In the genomic region with DNA sequence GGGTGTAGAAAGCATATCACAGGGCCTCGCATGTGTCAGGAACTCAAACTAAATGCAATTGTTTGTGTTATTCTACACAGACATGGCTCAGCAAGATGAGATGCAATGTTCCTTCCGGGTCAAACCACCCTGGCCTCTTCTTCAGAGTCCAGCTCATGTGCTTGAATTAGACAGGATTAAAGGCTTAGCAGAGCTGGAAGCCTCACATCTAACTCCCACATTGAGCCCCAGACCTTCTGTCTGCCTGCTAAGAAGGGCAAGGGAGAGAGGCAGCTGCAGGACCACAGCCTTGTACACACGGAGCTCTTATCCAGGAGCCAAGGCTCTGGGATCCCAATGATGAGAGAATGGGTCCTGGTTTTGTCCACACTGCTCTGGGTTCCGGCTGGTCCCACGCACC, we compare ENCODE assay signal across 28 mouse cellular contexts. TPM values are rescaled to one million over a fixed set of nuclear protein-coding genes. Genes with fewer than 3 reads are reported as not detected.
DNase-seq lines count a peak whose midpoint lies in the region; ATAC-seq and TF ChIP-seq lines count a peak whose summit lies in the region.
"Had no signal": no experiment of that assay in that cellular context is flagged by ENCODE, and none has a peak within 500 bp of the region (broad histone marks: within the 10 kb centered on the region; RNA-seq: fewer than 3 reads in every experiment).

A gene (plus strand): TSS at position 243 of the 400 bp plus-strand sequence.

- H3K36me3 ChIP-seq in midbrain, embryonic 10.5 days: no peaks in the 10 kb centered on the region
- no peaks in the 10 kb centered on the region for H3K36me3 ChIP-seq in midbrain, postnatal 0 days (ENCODE audit: insufficient read depth, low read length)
- no peaks in the 10 kb centered on the region for H3K36me3 ChIP-seq in intestine, postnatal 0 days (ENCODE audit: control insufficient read depth, insufficient read depth)
- no peaks in the 10 kb centered on the region for H3K36me3 ChIP-seq in forebrain, embryonic 10.5 days (replicated peaks)
- H3K36me3 ChIP-seq: embryonic facial prominence, embryonic 10.5 days; embryonic facial prominence, embryonic 12.5 days; forebrain, embryonic 12.5 days; G1E had no signal

- 77% methylated on average over 5 of the region's 5 CpGs for WGBS in midbrain, embryonic 10.5 days
- 67% methylated on average over 5 of the region's 5 CpGs for WGBS in midbrain, postnatal 0 days
- WGBS in intestine, postnatal 0 days: 81% methylated on average over 5 of the region's 5 CpGs
- 87% methylated on average over 5 of the region's 5 CpGs for WGBS in forebrain, embryonic 10.5 days

- peak within 1 kb of the TSS; percentile 49 for H3K27ac ChIP-seq in midbrain, embryonic 10.5 days (replicated peaks)
- H3K27ac ChIP-seq in midbrain, postnatal 0 days (ENCODE audit: low read depth, low read length): no peak within 1 kb of the TSS
- no peak within 1 kb of the TSS for H3K27ac ChIP-seq in intestine, postnatal 0 days (ENCODE audit: low read depth, low read length)
- H3K27ac ChIP-seq in forebrain, embryonic 10.5 days: no peak within 1 kb of the TSS
- H3K27ac ChIP-seq: embryonic facial prominence, embryonic 10.5 days; embryonic facial prominence, embryonic 12.5 days; forebrain, embryonic 12.5 days had no signal

- DNase-seq in midbrain, embryonic 10.5 days (ENCODE audit: low spot score): no peak
- no peak for DNase-seq in midbrain, postnatal 0 days (ENCODE audit: low spot score)
- peak; percentile 87 for DNase-seq in retina, postnatal 1 day
- peak; percentile 18 for DNase-seq in yolk sac, embryonic 10.5 days (ENCODE audit: low spot score)
- no peak for DNase-seq in forebrain, embryonic 10.5 days (ENCODE audit: extremely low spot score, low spot score)
- DNase-seq: adrenal gland, adult 8-10 months; adrenal gland, postnatal 14 days; adrenal gland, postnatal 36 days; B cell, adult 2 months; cerebellum, adult 11-12 months; cerebellum, adult 2 months; cerebellum, adult 9-10 months; cerebellum, postnatal 10 days; cerebellum, postnatal 25 days had no signal

- ATAC-seq in midbrain, postnatal 0 days (ENCODE audit: low FRiP score): no peak
- no peak for ATAC-seq in intestine, postnatal 0 days
- ATAC-seq: activated CD4-positive, CD25-positive, alpha-beta regulatory T cell, adult 4 months; CD4-positive, CD25-positive, alpha-beta regulatory T cell, adult 4 months; forebrain, embryonic 14.5 days; forebrain, embryonic 16.5 days; Patski had no signal

- no peak within 1 kb of the TSS for H3K9ac ChIP-seq in midbrain, postnatal 0 days (replicated peaks; ENCODE audit: low read length, poor library complexity, severe bottlenecking)
- H3K9ac ChIP-seq in intestine, postnatal 0 days (ENCODE audit: low read depth, low read length): no peak within 1 kb of the TSS
- H3K9ac ChIP-seq: embryonic facial prominence, embryonic 12.5 days; forebrain, embryonic 12.5 days had no signal

- H3K4me1 ChIP-seq in midbrain, embryonic 10.5 days: peaks cover 8% of the 10 kb centered on the region
- no peaks in the 10 kb centered on the region for H3K4me1 ChIP-seq in midbrain, postnatal 0 days (ENCODE audit: insufficient read depth, low read length)
- no peaks in the 10 kb centered on the region for H3K4me1 ChIP-seq in intestine, postnatal 0 days (replicated peaks; ENCODE audit: control insufficient read depth, insufficient read depth, low read length)
- peaks cover 3% of the 10 kb centered on the region; the same call in 1 of the 2 replicates for H3K4me1 ChIP-seq in forebrain, embryonic 10.5 days
- H3K4me1 ChIP-seq: embryonic facial prominence, embryonic 12.5 days; forebrain, embryonic 12.5 days had no signal

- TF ChIP-seq CTCF in midbrain, postnatal 0 days (IDR thresholded peaks at IDR 0.05): no peak
- TF ChIP-seq CTCF in intestine, postnatal 0 days (IDR thresholded peaks at IDR 0.05; ENCODE audit: low read depth): no peak

- no peak within 1 kb of the TSS for H3K4me2 ChIP-seq in midbrain, postnatal 0 days (ENCODE audit: low read depth, low read length, poor library complexity, severe bottlenecking)
- H3K4me2 ChIP-seq in intestine, postnatal 0 days (replicated peaks; ENCODE audit: low read depth): no peak within 1 kb of the TSS
- H3K4me2 ChIP-seq: embryonic facial prominence, embryonic 12.5 days; forebrain, embryonic 12.5 days had no signal

- no peak within 1 kb of the TSS for H3K4me3 ChIP-seq in midbrain, embryonic 10.5 days
- H3K4me3 ChIP-seq in midbrain, postnatal 0 days (ENCODE audit: low read depth, low read length): no peak within 1 kb of the TSS
- H3K4me3 ChIP-seq in intestine, postnatal 0 days (ENCODE audit: low read depth, low read length): no peak within 1 kb of the TSS
- H3K4me3 ChIP-seq in forebrain, embryonic 10.5 days: no peak within 1 kb of the TSS
- H3K4me3 ChIP-seq: embryonic facial prominence, embryonic 10.5 days; embryonic facial prominence, embryonic 12.5 days; forebrain, embryonic 12.5 days had no signal

- H3K27me3 ChIP-seq in midbrain, embryonic 10.5 days (ENCODE audit: low read depth, poor library complexity, severe bottlenecking): peaks cover 5% of the 10 kb centered on the region; the same call in 1 of the 2 replicates
- no peaks in the 10 kb centered on the region for H3K27me3 ChIP-seq in midbrain, postnatal 0 days (ENCODE audit: insufficient read depth, low read length)
- no peaks in the 10 kb centered on the region for H3K27me3 ChIP-seq in intestine, postnatal 0 days (replicated peaks; ENCODE audit: control insufficient read depth, insufficient read depth, low read length)
- H3K27me3 ChIP-seq in forebrain, embryonic 10.5 days (ENCODE audit: poor library complexity, severe bottlenecking): peaks cover 21% of the 10 kb centered on the region
- H3K27me3 ChIP-seq: CH12.LX; forebrain, embryonic 12.5 days had no signal

- H3K9me3 ChIP-seq in midbrain, embryonic 10.5 days (replicated peaks): no peaks in the 10 kb centered on the region
- H3K9me3 ChIP-seq in midbrain, postnatal 0 days (ENCODE audit: low read length): no peaks in the 10 kb centered on the region
- no peaks in the 10 kb centered on the region for H3K9me3 ChIP-seq in intestine, postnatal 0 days (ENCODE audit: control insufficient read depth)
- H3K9me3 ChIP-seq in forebrain, embryonic 10.5 days: no peaks in the 10 kb centered on the region; the same call in 1 of the 2 replicates
- H3K9me3 ChIP-seq: embryonic facial prominence, embryonic 12.5 days; forebrain, embryonic 12.5 days had no signal

RNA-seq across cellular contexts. Expression of the gene that starts here (rescaled TPM):
- 0.07 TPM in 2 replicates for polyA plus RNA-seq in midbrain, embryonic 10.5 days (2016; fragmentation: Nextera tagmentation; extraction: Ambion mirVana)
- 0.16 and 0.47 TPM in 2 replicates for total RNA-seq in midbrain, postnatal 0 days (2014; rRNA removed)
- polyA plus RNA-seq in midbrain, postnatal 0 days (2015; fragmentation: Nextera tagmentation; extraction: Ambion mirVana): 0.07 and 0.31 TPM in 2 replicates
- not detected in 2 replicates for polyA plus RNA-seq in intestine, postnatal 0 days (2015; fragmentation: Nextera tagmentation; extraction: Ambion mirVana)
- polyA plus RNA-seq in forebrain, embryonic 10.5 days (2016; fragmentation: Nextera tagmentation; extraction: Ambion mirVana): not detected in 2 replicates
- total RNA-seq: adrenal gland, adult 18-20 months; adrenal gland, adult 8-10 months; adrenal gland, postnatal 14 days; adrenal gland, postnatal 36 days; CH12.LX had no signal
- polyA plus RNA-seq: activated CD4-positive, CD25-positive, alpha-beta regulatory T cell, adult 4 months; CD4-positive, CD25-positive, alpha-beta regulatory T cell, adult 4 months; cerebellum, adult 2 months; cortical plate, adult 2 months; embryonic facial prominence, embryonic 14.5 days; forebrain, embryonic 12.5 days; forebrain, embryonic 14.5 days; forebrain, embryonic 16.5 days; G1E; Patski had no signal

Comparison
In these comparisons a context has a peak if more than half of its experiments do, and no peak if none do; other contexts are left out.
1. DNase-seq: peak in retina, postnatal 1 day (single experiment) and yolk sac, embryonic 10.5 days (single experiment); none in midbrain, embryonic 10.5 days (single experiment), midbrain, postnatal 0 days (single experiment) and forebrain, embryonic 10.5 days (single experiment).